Mouse (Mus musculus) erythroblast, adult 5-6 weeks (primary cell): ENCODE measurements at regions not wholly inside any gene's neighbourhood (a gene's known extent, or its start where the extent isn't known, plus 50 kb on each side); places are given as distances from the start of the nearest gene placed in this dataset.

Source experiments
- ATAC-seq: replicated peaks from 2 replicates; pipeline ENCODE4 v1.8.0; 2016; ENCODE audit warnings: moderate number of reproducible peaks, mild to moderate bottlenecking, moderate TSS enrichment, inconsistent platforms; ENCODE audit not compliant: poor library complexity, low FRiP score, severe bottlenecking

- no peak for ATAC-seq
Measured at GRCm38 (mm10) chr13:28799474-28799873, 154.0 kb downstream of the Sox4 start.

GRCm38 (mm10) chr13:28797617-28798475 is 155.7 kb downstream of the Sox4 start:
- no peak for ATAC-seq

GRCm38 (mm10) chr13:28795274-28795673 is 158.2 kb downstream of the Sox4 start:
- no peak for ATAC-seq

GRCm38 (mm10) chr13:28794547-28794946 is 159.0 kb downstream of the Sox4 start:
- ATAC-seq, result no peak

- no peak for ATAC-seq
Measured at GRCm38 (mm10) chr13:28793166-28793935, 160.2 kb downstream of the Sox4 start.

GRCm38 (mm10) chr13:28792461-28793165 is 160.9 kb downstream of the Sox4 start:
- ATAC-seq, result no peak

- ATAC-seq, result no peak
Measured at GRCm38 (mm10) chr13:28790381-28790780, 163.1 kb downstream of the Sox4 start.

- no peak for ATAC-seq
Measured at GRCm38 (mm10) chr13:28787331-28787643, 166.2 kb downstream of the Sox4 start.

GRCm38 (mm10) chr13:28786629-28787330 is 166.7 kb downstream of the Sox4 start:
- no peak for ATAC-seq

- ATAC-seq, result no peak
Measured at GRCm38 (mm10) chr13:28782497-28783246, 170.8 kb downstream of the Sox4 start.

- no peak for ATAC-seq
Measured at GRCm38 (mm10) chr13:28782081-28782480, 171.4 kb downstream of the Sox4 start.

- ATAC-seq, result no peak
Measured at GRCm38 (mm10) chr13:28781660-28782059, 171.9 kb downstream of the Sox4 start.

- no peak for ATAC-seq
Measured at GRCm38 (mm10) chr13:28780462-28780861, 173.1 kb downstream of the Sox4 start.

- no peak for ATAC-seq
Measured at GRCm38 (mm10) chr13:28775142-28775815, 178.2 kb downstream of the Sox4 start.

- no peak for ATAC-seq
Measured at GRCm38 (mm10) chr13:28774649-28775048, 178.9 kb downstream of the Sox4 start.

GRCm38 (mm10) chr13:28773466-28773865 is 180.0 kb downstream of the Sox4 start:
- ATAC-seq, result no peak

GRCm38 (mm10) chr13:28770531-28770930 is 183.0 kb downstream of the Sox4 start:
- no peak for ATAC-seq

GRCm38 (mm10) chr13:28770018-28770417 is 183.5 kb downstream of the Sox4 start:
- no peak for ATAC-seq
